Comparison of ENCODE assay signal across 8 mouse cellular contexts in the genomic region with DNA sequence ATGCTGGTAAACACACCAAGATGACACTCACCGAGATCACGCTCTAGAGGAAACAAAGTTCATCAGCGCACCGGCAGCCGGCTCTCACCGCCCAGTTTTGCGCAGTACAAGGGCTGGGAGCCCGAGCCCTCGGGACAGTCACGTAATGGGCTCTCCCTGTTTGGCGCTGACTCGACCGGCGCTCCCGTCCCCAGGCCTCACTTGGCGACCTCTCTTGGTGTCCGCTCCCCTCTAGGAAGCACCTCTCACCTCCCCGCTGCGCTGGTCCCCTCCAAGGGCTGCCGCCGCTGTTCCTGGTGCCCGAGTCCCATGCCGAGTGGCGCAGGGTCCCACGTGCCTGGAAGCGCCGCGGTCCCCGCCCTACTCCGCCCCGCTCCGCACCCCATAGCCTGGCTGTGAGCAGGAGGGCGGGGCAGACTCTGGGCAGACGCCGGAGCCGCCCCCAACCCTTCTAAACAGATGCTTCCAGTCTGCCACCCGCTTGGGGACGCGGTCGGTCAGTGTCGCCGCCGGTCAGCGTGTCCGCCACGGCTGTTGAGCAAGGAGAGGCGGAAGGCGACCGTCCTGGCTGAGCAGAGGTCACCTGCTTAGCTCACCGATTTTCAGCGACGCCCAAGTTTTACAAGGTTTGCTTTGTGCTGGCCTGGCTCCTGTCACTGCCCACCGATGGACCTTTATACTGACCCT. TPM values are rescaled to one million over a fixed set of nuclear protein-coding genes. Genes with fewer than 3 reads are reported as not detected.
DNase-seq lines count a peak whose midpoint lies in the region; ATAC-seq and TF ChIP-seq lines count a peak whose summit lies in the region.

No protein-coding gene starts in this region.

- peak; percentile 7 for TF ChIP-seq RAD21 in CH12.LX (IDR thresholded peaks at IDR 0.05; ENCODE audit: low read depth, low read length)

- H3K9me3 ChIP-seq in CH12.LX (replicated peaks; ENCODE audit: low read length): no peaks in the 10 kb centered on the region
- no peaks in the 10 kb centered on the region for H3K9me3 ChIP-seq in hindbrain, embryonic 13.5 days

- dilution Hi-C loops in CH12.LX (cut with MboI; ENCODE audit: extremely low pct_ligation_motif_present, extremely low pct_unique_long_range_greater_than_20kb, low sequenced_read_pairs): no loop called here

- H3K36me3 ChIP-seq in CH12.LX (replicated peaks in 1 of 2; ENCODE audit: control insufficient read depth in 1 of 2, insufficient read depth in 1 of 2, low read length in 1 of 2): no peaks in the 10 kb centered on the region
- no peaks in the 10 kb centered on the region for H3K36me3 ChIP-seq in hindbrain, embryonic 13.5 days

- peak; percentile 80 for ATAC-seq in hindbrain, embryonic 13.5 days (ENCODE audit: low FRiP score)

- H3K4me1 ChIP-seq in CH12.LX (ENCODE audit: control insufficient read depth in 1 of 2, insufficient read depth in 2 of 2): peaks cover 9 to 14% of the 10 kb centered on the region in 2 experiments
- H3K4me1 ChIP-seq in hindbrain, embryonic 13.5 days (replicated peaks): peaks cover 23% of the 10 kb centered on the region

- peaks cover 42% of the 10 kb centered on the region for H3K27me3 ChIP-seq in CH12.LX (replicated peaks)
- H3K27me3 ChIP-seq in hindbrain, embryonic 13.5 days: peaks cover 70% of the 10 kb centered on the region

- TF ChIP-seq EP300 in CH12.LX (IDR thresholded peaks at IDR 0.05; ENCODE audit: low read length): no peak

- in situ Hi-C loops in CH12.LX (cut with MboI; ENCODE audit: low pct_ligation_motif_present, low pct_unique_long_range_greater_than_20kb, low sequenced_read_pairs): loop anchor here (5.0 kb wide), 1 partner anchor 35 kb away; no protein-coding TSS in a partner anchor

- peak in 1 of 2 experiments; percentile 12; a peak in 2 of 4 replicates for TF ChIP-seq CTCF in CH12.LX (conservative IDR thresholded peaks at IDR 0.05 in 1 of 2, IDR thresholded peaks at IDR 0.05 in 1 of 2; ENCODE audit: low read depth in 2 of 2, low read length in 2 of 2)

- H3K79me2 ChIP-seq in CH12.LX (replicated peaks; ENCODE audit: control insufficient read depth, extremely low read depth, insufficient read depth, poor library complexity, severe bottlenecking): no peaks in the 10 kb centered on the region

- peak overlapping the region; percentile 30 to 57 (median 52) for H3K4me3 ChIP-seq in CH12.LX (replicated peaks in 1 of 3; ENCODE audit: low read depth in 2 of 3, low read length in 2 of 3, poor library complexity in 1 of 3)
- peak overlapping the region; percentile 52 for H3K4me3 ChIP-seq in hindbrain, embryonic 13.5 days

- DNase-seq in CH12.LX (ENCODE audit: extremely low read depth): no peak
- peak; percentile 83 to 86 for DNase-seq in adrenal gland, postnatal 36 days
- DNase-seq in frontal cortex, postnatal 36 days (ENCODE audit: low spot score in 2 of 2): peak; percentile 24 to 29
- peak; percentile 57 for DNase-seq in left cerebral cortex, postnatal 4 days
- DNase-seq in mesoderm, embryonic 11.5 days (ENCODE audit: low read depth, low spot score): peak; percentile 66
- peak; percentile 42 for DNase-seq in right cerebral cortex, postnatal 4 days
- DNase-seq in adipocyte (ENCODE audit: low spot score): no peak

- peak overlapping the region; percentile 3; the same call in 1 of the 2 replicates for H3K9ac ChIP-seq in CH12.LX (ENCODE audit: insufficient read depth, low read depth)
- H3K9ac ChIP-seq in hindbrain, embryonic 13.5 days: peak overlapping the region; percentile 73

- peak overlapping the region; percentile 66 for H3K4me2 ChIP-seq in CH12.LX (ENCODE audit: insufficient read depth, low read depth, poor library complexity, severe bottlenecking)
- peak overlapping the region; percentile 98 for H3K4me2 ChIP-seq in hindbrain, embryonic 13.5 days

- intact Hi-C loops in left cerebral cortex, postnatal 4 days (cut with DNase I): no loop called here

- TF ChIP-seq POLR2A in CH12.LX (IDR thresholded peaks at IDR 0.05; ENCODE audit: low read depth, low read length): peak; percentile 53; the same call in 1 of the 2 replicates

- no peak overlapping the region for H3K27ac ChIP-seq in CH12.LX (ENCODE audit: insufficient read depth, low read depth)
- no peak overlapping the region for H3K27ac ChIP-seq in hindbrain, embryonic 13.5 days

- under 1% methylated on average over 53 of the region's 53 CpGs for WGBS in hindbrain, embryonic 13.5 days

TF ChIP-seq in CH12.LX, 34 proteins besides CTCF, POLR2A, EP300 and RAD21:
- TF ChIP-seq MXI1 (IDR thresholded peaks at IDR 0.05; ENCODE audit: low read depth, low read length) (peak; percentile 91), ZC3H11A (IDR thresholded peaks at IDR 0.05; ENCODE audit: low read depth, low read length) (no peak), MAX (IDR thresholded peaks at IDR 0.05; ENCODE audit: low read length) (peak; percentile 72), MEF2A (IDR thresholded peaks at IDR 0.05; ENCODE audit: borderline replicate concordance, low read depth, low read length) (no peak), HCFC1 (IDR thresholded peaks at IDR 0.05; ENCODE audit: low read depth, low read length) (no peak), ZKSCAN1 (IDR thresholded peaks at IDR 0.05; ENCODE audit: borderline replicate concordance, low read depth, low read length) (no peak), NELFE (IDR thresholded peaks at IDR 0.05; ENCODE audit: low read depth, low read length) (no peak), PAX5 (IDR thresholded peaks at IDR 0.05; ENCODE audit: low read length) (no peak), GABPA (IDR thresholded peaks at IDR 0.05; ENCODE audit: insufficient replicate concordance, low read depth, low read length) (no peak), SIN3A (IDR thresholded peaks at IDR 0.05; ENCODE audit: low read length) (peak; percentile 34; the same call in 1 of the 2 replicates), ZNF384 (IDR thresholded peaks at IDR 0.05; ENCODE audit: low read depth, low read length) (no peak), ZMIZ1 (IDR thresholded peaks at IDR 0.05; ENCODE audit: low read depth, low read length) (no peak), MAFK (IDR thresholded peaks at IDR 0.05; ENCODE audit: insufficient replicate concordance, low read length) (no peak), JUND (conservative IDR thresholded peaks at IDR 0.05; ENCODE audit: low read depth, low read length) (no peak), E2F4 (IDR thresholded peaks at IDR 0.05; ENCODE audit: insufficient replicate concordance, low read depth, low read length) (no peak), NRF1 (IDR thresholded peaks at IDR 0.05; ENCODE audit: low read depth, low read length) (no peak), ETS1 (conservative IDR thresholded peaks at IDR 0.05; ENCODE audit: low read depth, low read length) (no peak), SMC3 (IDR thresholded peaks at IDR 0.05; ENCODE audit: low read depth, low read length) (no peak), MYC (IDR thresholded peaks at IDR 0.05; ENCODE audit: low read depth, low read length) (no peak), POLR2AphosphoS2 (IDR thresholded peaks at IDR 0.05; ENCODE audit: low read depth, low read length) (no peak), MAZ (IDR thresholded peaks at IDR 0.05; ENCODE audit: low read depth, low read length) (0 out of 2 replicates have a peak, but pooled peaks have one; percentile 11), RCOR1 (conservative IDR thresholded peaks at IDR 0.05; ENCODE audit: low read depth, low read length) (no peak), CHD1 (IDR thresholded peaks at IDR 0.05; ENCODE audit: low read depth, low read length) (no peak), USF2 (conservative IDR thresholded peaks at IDR 0.05; ENCODE audit: low read depth, low read length) (no peak), TBP (conservative IDR thresholded peaks at IDR 0.05; ENCODE audit: low read depth, low read length) (no peak), BHLHE40 (IDR thresholded peaks at IDR 0.05; ENCODE audit: low read depth, low read length) (peak; percentile 75), JUN (IDR thresholded peaks at IDR 0.05; ENCODE audit: insufficient read depth, low read depth, low read length) (no peak), KAT2A (IDR thresholded peaks at IDR 0.05; ENCODE audit: insufficient replicate concordance, low read length) (no peak), TCF12 (IDR thresholded peaks at IDR 0.05; ENCODE audit: low read depth, low read length) (no peak), ELF1 (IDR thresholded peaks at IDR 0.05; ENCODE audit: low read depth, low read length) (no peak), CHD2 (IDR thresholded peaks at IDR 0.05; ENCODE audit: low read length) (no peak), UBTF (IDR thresholded peaks at IDR 0.05; ENCODE audit: low read depth, low read length) (no peak), IRF4 (IDR thresholded peaks at IDR 0.05; ENCODE audit: low read depth, low read length) (no peak), USF1 (IDR thresholded peaks at IDR 0.05; ENCODE audit: low read depth, low read length) (peak; percentile 14; the same call in 1 of the 2 replicates)

RNA-seq across cellular contexts. Expression of a gene that starts 0.8 kb away (rescaled TPM):
- 1.5 and 1.7 TPM in 2 replicates for total RNA-seq in CH12.LX (2012; rRNA removed)
- 0.54 and 0.87 TPM in 2 replicates for total RNA-seq in CH12.LX (2014; rRNA removed)
- polyA plus RNA-seq in CH12.LX (2012; ENCODE audit: insufficient read length, low read depth): 1.4 and 1.9 TPM in 2 replicates
- total RNA-seq in adrenal gland, postnatal 36 days (2021): 1 to 10 TPM; 1.7 to 2.2 TPM
- 0.39 and 0.65 TPM in 2 replicates for polyA plus RNA-seq in hindbrain, embryonic 13.5 days (2015; fragmentation: Nextera tagmentation; extraction: Ambion mirVana)
- 1 to 10 TPM; 1.2 to 1.3 TPM for total RNA-seq in left cerebral cortex, postnatal 4 days (2021)

RNA-seq across cellular contexts. Expression of a gene that starts 37.4 kb away (rescaled TPM):
- 0.17 TPM in 1 of 2 replicates, not detected in the other for total RNA-seq in CH12.LX (2012; rRNA removed)
- not detected in 2 replicates for total RNA-seq in CH12.LX (2014; rRNA removed)
- 0.45 and 1.5 TPM in 2 replicates for polyA plus RNA-seq in CH12.LX (2012; ENCODE audit: insufficient read length, low read depth)
- total RNA-seq in adrenal gland, postnatal 36 days (2021): 1 to 10 TPM; 3.8 to 6.7 TPM
- polyA plus RNA-seq in hindbrain, embryonic 13.5 days (2015; fragmentation: Nextera tagmentation; extraction: Ambion mirVana): 2.7 and 3.5 TPM in 2 replicates
- total RNA-seq in left cerebral cortex, postnatal 4 days (2021): 1 to 10 TPM; 2.0 to 2.5 TPM

Comparison
In these comparisons a context has a peak if more than half of its experiments do, and no peak if none do; other contexts are left out.
1. DNase-seq: peak in adrenal gland, postnatal 36 days (2 of 2), frontal cortex, postnatal 36 days (2 of 2), left cerebral cortex, postnatal 4 days (single experiment), mesoderm, embryonic 11.5 days (single experiment) and right cerebral cortex, postnatal 4 days (single experiment); none in CH12.LX (single experiment) and adipocyte (single experiment).